Mouse (Mus musculus) lung, adult 2 months (tissue): ENCODE measurements around the gene Rabep1. TPM values are rescaled to one million over a fixed set of nuclear protein-coding genes. Genes with fewer than 3 reads are reported as not detected.

Experiments used
- DNase-seq: peaks from one replicate; pipeline ENCODE4 v3.0.0; 2022
- H3K4me1 ChIP-seq: fragments of 200-500 bp; 2 replicates; pipeline ENCODE4 v1.6.1; 2011; ENCODE audit warnings: low read length; ENCODE audit not compliant: control insufficient read depth, insufficient read depth
- H3K4me3 ChIP-seq: fragments of 200-500 bp; replicated peaks from 2 replicates; pipeline ENCODE3; 2011; ENCODE audit warnings: low read depth, mild to moderate bottlenecking, control low read depth, low read length; ENCODE audit errors: extremely low read depth
- CTCF ChIP-seq: fragments of 200-500 bp; IDR thresholded peaks from 2 replicates; pipeline ENCODE4 v1.5.1; 2011; ENCODE audit warnings: mild to moderate bottlenecking, low read length, control low read depth; ENCODE audit not compliant: insufficient read depth
- POLR2A ChIP-seq: fragments of 200-500 bp; IDR thresholded peaks from 2 replicates; pipeline ENCODE4 v1.6.1; 2011; ENCODE audit warnings: low read depth, mild to moderate bottlenecking, control low read depth, low read length, borderline replicate concordance; ENCODE audit errors: extremely low read depth
- WGBS: fragments of 180-500 bp; shearing (Covaris S2); methylation state at CpG from one replicate; pipeline ENCODE4 v1.1.7; 2018; 5-methylcytosine and 5-hydroxymethylcytosine counted together
- polyA plus RNA-seq: library from polyadenylated mRNA; depleted of rRNA; stranded (reverse); fragments of >200 nt; gene quantifications from 2 replicates; pipeline ENCODE4 v1.2.3, GENCODE M21; 2012

The Rabep1 gene
- polyA plus RNA-seq, 1 experiment: 3.4 TPM

GRCm38 (mm10) chr11:70826207-70826606 is 18.4 kb upstream of the Rabep1 start:
- no peak for TF ChIP-seq CTCF
- no peak for TF ChIP-seq POLR2A
- Histone ChIP-seq H3K4me1 (no peaks in the 10 kb centered on the region), H3K4me3 (no peak overlapping the region)
- 81% methylated on average over 2 of the region's 2 CpGs for WGBS
- no peak for DNase-seq

GRCm38 (mm10) chr11:70828975-70829615 is 15.5 kb upstream of the Rabep1 start:
- H3K4me3 ChIP-seq: no peak overlapping the region
- no peaks in the 10 kb centered on the region for H3K4me1 ChIP-seq
- TF ChIP-seq POLR2A: no peak
- no peak for TF ChIP-seq CTCF
- no peak for DNase-seq
- 76% methylated on average over 11 of the region's 11 CpGs for WGBS

GRCm38 (mm10) chr11:70831201-70831600 is 13.4 kb upstream of the Rabep1 start:
- Histone ChIP-seq H3K4me3 (no peak overlapping the region), H3K4me1 (no peaks in the 10 kb centered on the region)
- 52% methylated on average over 3 of the region's 3 CpGs for WGBS
- no peak for DNase-seq
- TF ChIP-seq CTCF (no peak), POLR2A (no peak)

- no peaks in the 10 kb centered on the region for H3K4me1 ChIP-seq
- H3K4me3 ChIP-seq: no peak overlapping the region
- TF ChIP-seq CTCF (no peak), POLR2A (no peak)
- no peak for DNase-seq
Measured at GRCm38 (mm10) chr11:70833408-70833807, 11.2 kb upstream of the Rabep1 start.

- TF ChIP-seq POLR2A (no peak), CTCF (no peak)
- no peak for DNase-seq
- WGBS: 78% methylated on average over 3 of the region's 3 CpGs
- Histone ChIP-seq H3K4me3 (no peak overlapping the region), H3K4me1 (no peaks in the 10 kb centered on the region)
Measured at GRCm38 (mm10) chr11:70833831-70834230, 10.7 kb upstream of the Rabep1 start.

GRCm38 (mm10) chr11:70835381-70835831 is 9.2 kb upstream of the Rabep1 start:
- Histone ChIP-seq H3K4me1 (no peaks in the 10 kb centered on the region), H3K4me3 (no peak overlapping the region)
- 60% methylated on average over 6 of the region's 6 CpGs for WGBS
- no peak for DNase-seq
- TF ChIP-seq CTCF (no peak), POLR2A (no peak)

- H3K4me3 ChIP-seq: no peak overlapping the region
- 94% methylated on average over 3 of the region's 3 CpGs for WGBS
- DNase-seq: no peak
- TF ChIP-seq POLR2A (no peak), CTCF (no peak)
- H3K4me1 ChIP-seq: no peaks in the 10 kb centered on the region
Measured at GRCm38 (mm10) chr11:70837031-70837430, 7.5 kb upstream of the Rabep1 start.

GRCm38 (mm10) chr11:70838610-70839009 is 6.0 kb upstream of the Rabep1 start:
- H3K4me1 ChIP-seq: no peaks in the 10 kb centered on the region
- WGBS: 28% methylated on average over 2 of the region's 2 CpGs
- no peak for TF ChIP-seq CTCF
- no peak for TF ChIP-seq POLR2A
- DNase-seq: no peak
- no peak overlapping the region for H3K4me3 ChIP-seq

- no peak overlapping the region for H3K4me3 ChIP-seq
- WGBS: 73% methylated on average over 4 of the region's 4 CpGs
- H3K4me1 ChIP-seq: peaks cover 12% of the 10 kb centered on the region
- DNase-seq: no peak
- TF ChIP-seq CTCF (no peak), POLR2A (no peak)
Measured at GRCm38 (mm10) chr11:70842983-70843382, 1.6 kb upstream of the Rabep1 start.
